Mouse (Mus musculus): ENCODE results near the gene Lmo4.

DNA sequence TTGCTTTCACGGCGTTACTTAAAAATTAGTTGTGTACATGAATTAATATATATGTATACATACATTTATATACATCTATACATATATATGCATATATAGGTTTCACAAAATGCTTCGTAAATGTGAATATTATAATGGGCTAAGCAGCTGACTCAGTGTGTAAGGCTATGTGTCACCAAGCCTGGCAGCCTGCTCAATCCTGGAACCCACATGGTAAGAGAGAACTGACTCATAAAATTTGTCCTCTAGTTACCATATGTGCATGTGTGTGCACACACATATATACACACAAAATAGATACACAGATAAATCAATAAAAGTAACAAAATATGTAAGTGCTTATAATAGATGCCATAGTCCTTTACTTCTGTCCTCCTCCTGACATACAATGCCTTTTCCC lies 56.8 kb downstream of the Lmo4 start:
- no peak for TF ChIP-seq CTCF (IDR thresholded peaks at IDR 0.05)
- TF ChIP-seq EP300 (IDR thresholded peaks at IDR 0.05): no peak

All from lung, postnatal 0 days (tissue).